Mouse (Mus musculus) gastrocnemius, adult 2 months (tissue): ENCODE data around the gene Acvr1c. TPM values are rescaled to one million over a fixed set of nuclear protein-coding genes. Genes with fewer than 3 reads are reported as not detected.

Experiments
- DNase-seq: peaks from one replicate; pipeline ENCODE4 v3.0.0; 2022
- H3K27ac ChIP-seq: fragments of 200-600 bp; 2 replicates; pipeline ENCODE4 v1.8.1; 2022; ENCODE audit warnings: mild to moderate bottlenecking
- H3K4me3 ChIP-seq: fragments of 200-600 bp; 2 replicates; pipeline ENCODE4 v1.8.1; 2022; ENCODE audit warnings: mild to moderate bottlenecking, moderate library complexity
- CTCF ChIP-seq: fragments of 200-600 bp; IDR thresholded peaks from 2 replicates; pipeline ENCODE4 v1.8.1; 2022; ENCODE audit warnings: antibody characterized with exemption, mild to moderate bottlenecking, moderate library complexity
- intact Hi-C: fragments of 180-260 bp; cut with DNase I; formaldehyde crosslinking; loops from one replicate; pipeline ENCODE4 v1.15.1; 2025
- total RNA-seq, 2 experiments: library from RNA; stranded (reverse); gene quantifications; 2 replicates each; pipeline ENCODE4 v1.2.3; 2021

The Acvr1c gene
- total RNA-seq, 2 experiments from 2014 or later: 0.05 to 0.61 TPM

DNA sequence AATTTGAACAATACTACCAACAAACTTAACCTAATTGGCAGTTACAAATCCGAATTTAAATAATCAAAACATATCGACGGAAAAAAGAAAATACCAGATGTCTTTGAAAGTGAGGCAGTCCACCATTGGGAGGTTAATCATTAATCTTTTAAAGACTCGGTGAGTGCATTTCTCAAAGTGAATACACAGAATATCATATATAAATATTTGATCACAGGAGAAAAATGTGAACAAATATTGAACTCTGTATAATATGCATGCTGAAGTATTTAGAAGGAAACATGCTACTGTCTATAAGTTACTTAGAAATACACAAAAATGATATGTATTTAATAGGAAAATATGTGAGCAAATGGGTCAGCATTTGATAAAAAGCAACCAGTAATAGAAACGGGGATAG, 21.0 kb downstream of the Acvr1c start:
- intact Hi-C loops: no loop called here

GRCm38 (mm10) chr2:58329589-58329988, 28.1 kb downstream of the Acvr1c start:
- intact Hi-C loops: no loop called here
- no peak for TF ChIP-seq CTCF
- no peak overlapping the region for H3K4me3 ChIP-seq

More for the DNA sequence above, 21.0 kb downstream of the Acvr1c start:
- no peak for DNase-seq
- no peak overlapping the region for H3K4me3 ChIP-seq
- TF ChIP-seq CTCF: no peak
- H3K27ac ChIP-seq: no peak overlapping the region

GRCm38 (mm10) chr2:58324118-58324901, 33.4 kb downstream of the Acvr1c start:
- Histone ChIP-seq H3K27ac (no peak overlapping the region), H3K4me3 (peak overlapping the region; percentile 37)
- TF ChIP-seq CTCF: peak; percentile 36
- intact Hi-C loops: no loop called here
- peak; percentile 12 for DNase-seq

More at GRCm38 (mm10) chr2:58329589-58329988, 28.1 kb downstream of the Acvr1c start:
- no peak overlapping the region for H3K27ac ChIP-seq
- DNase-seq: no peak

DNA sequence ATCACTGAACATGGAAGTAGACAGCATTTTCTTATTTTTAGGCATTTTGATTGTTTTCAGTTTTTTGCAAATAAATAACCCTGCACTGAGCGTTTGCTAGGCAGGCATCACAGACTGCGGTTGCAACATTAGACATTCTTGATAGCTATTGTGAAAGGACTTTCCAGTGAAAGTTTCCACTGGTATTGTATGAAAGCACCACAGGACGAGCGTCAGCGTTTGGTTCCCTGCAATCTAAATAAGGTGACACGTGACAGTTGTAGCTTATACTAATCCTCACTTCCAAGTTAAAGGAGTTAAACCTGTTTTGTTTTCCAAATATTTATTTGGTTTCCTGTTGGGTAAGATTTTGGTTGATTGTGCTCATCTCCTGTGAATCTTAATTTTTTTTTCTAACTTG, 34.4 kb downstream of the Acvr1c start:
- intact Hi-C loops: no loop called here
- DNase-seq: no peak
- TF ChIP-seq CTCF: no peak
- Histone ChIP-seq H3K27ac (no peak overlapping the region), H3K4me3 (no peak overlapping the region)

DNA sequence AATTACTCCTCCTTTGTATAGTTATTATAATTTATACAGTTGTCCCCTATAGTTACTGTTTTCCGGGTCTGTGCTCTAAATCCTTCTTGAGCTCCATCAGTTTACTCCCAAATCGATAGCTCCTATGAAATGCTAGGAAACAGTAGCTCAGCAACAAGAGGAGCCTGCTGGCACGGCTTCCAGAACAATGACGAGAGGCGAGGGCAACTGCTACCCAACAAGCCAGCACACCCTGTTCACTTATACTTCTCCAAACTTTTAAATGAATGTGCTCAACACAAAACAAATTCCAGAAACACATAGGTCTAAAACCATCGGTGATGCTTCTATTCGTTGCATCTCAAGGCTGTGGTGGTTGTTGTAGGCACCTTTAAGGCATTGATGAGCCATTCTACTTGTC, 41.5 kb downstream of the Acvr1c start:
- Histone ChIP-seq H3K27ac (no peak overlapping the region), H3K4me3 (no peak overlapping the region)
- intact Hi-C loops: no loop called here
- DNase-seq: no peak
- TF ChIP-seq CTCF: no peak

DNA sequence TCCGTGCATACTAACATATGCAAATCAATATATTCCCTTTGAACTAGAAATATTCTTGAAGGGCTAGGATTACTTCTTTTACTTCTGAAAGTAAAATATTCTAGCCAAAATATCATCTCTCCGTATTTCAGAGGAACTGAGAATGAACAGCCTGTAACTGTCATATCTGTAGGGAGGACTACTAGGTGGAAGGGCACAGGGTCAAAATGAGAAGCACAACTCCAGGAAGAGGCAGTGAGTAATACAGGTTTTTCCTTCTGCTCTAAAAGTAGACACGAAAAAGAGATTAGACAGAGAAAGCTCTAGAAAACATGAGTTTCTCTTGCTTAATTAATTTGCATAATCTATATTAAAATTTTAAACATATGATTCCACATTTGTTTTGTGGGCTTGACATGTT, 48.0 kb downstream of the Acvr1c start:
- TF ChIP-seq CTCF: no peak
- DNase-seq: no peak
- intact Hi-C loops: loop anchor here (10.0 kb wide), 1 partner anchor 355 kb away; no protein-coding TSS in a partner anchor
- H3K27ac ChIP-seq: no peak overlapping the region
- H3K4me3 ChIP-seq: no peak overlapping the region

GRCm38 (mm10) chr2:58304450-58304849, 53.2 kb downstream of the Acvr1c start:
- DNase-seq: no peak
- no peak overlapping the region for H3K4me3 ChIP-seq
- intact Hi-C loops: loop anchor here (10.0 kb wide), 1 partner anchor 360 kb away; no protein-coding TSS in a partner anchor
- H3K27ac ChIP-seq: no peak overlapping the region
- no peak for TF ChIP-seq CTCF

GRCm38 (mm10) chr2:58289759-58290431, 67.8 kb downstream of the Acvr1c start:
- intact Hi-C loops: no loop called here
- no peak for TF ChIP-seq CTCF
- H3K4me3 ChIP-seq: no peak overlapping the region
- no peak for DNase-seq
- no peak overlapping the region for H3K27ac ChIP-seq

DNA sequence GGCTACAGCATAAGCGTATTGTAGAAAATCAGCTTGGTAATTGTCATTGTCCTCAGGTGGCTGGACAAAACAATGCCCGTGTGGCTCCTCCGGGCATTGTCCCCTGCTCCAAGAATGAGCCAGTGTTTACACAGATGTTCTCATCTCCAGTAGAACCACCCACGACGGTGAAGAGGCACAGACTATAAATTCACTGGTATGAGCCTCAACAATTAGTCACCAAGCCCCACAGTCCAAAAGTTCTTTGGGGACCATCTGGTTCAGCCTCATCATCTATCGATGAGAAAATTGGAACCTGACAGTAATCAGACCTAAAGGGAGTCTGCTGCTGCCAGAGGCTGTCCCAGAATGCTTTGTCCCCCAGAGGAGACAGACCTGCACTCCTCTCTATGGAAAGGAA, 68.4 kb downstream of the Acvr1c start:
- no peak overlapping the region for H3K27ac ChIP-seq
- intact Hi-C loops: no loop called here
- no peak for DNase-seq
- TF ChIP-seq CTCF: no peak
- H3K4me3 ChIP-seq: no peak overlapping the region

DNA sequence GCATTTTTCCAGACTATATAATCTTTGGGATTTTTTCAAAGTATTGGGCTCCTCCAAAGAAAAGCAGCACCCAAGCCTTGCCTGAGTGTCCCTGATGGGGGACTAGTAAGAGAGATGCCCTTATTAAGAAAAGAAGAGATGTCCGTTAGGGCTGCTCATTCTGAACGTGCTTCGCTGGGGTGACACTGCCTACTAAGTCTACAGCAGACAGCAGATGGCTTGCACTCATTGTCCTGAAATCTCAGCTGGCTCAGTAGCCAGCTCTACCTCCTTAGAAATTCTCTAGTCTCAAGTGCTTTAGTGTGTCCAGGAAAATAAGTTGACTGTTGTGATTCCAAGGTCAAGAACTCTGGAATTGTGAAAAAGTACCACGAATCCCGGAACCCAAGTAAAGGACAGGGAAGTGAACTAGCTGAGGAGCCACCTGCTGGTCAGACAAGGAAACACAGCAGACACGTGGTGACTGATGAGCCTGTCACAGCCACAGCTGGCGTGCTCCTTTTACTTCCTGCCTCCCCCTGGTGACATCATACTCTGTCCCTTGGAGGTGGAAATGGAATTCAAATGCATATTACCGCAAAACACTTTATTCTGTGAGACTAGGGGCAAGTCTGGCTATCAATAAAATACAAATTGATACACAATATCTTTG, 75.3 kb downstream of the Acvr1c start:
- peak; percentile 64 for DNase-seq
- peak; percentile 65 for TF ChIP-seq CTCF
- intact Hi-C loops: loop anchor here (2.0 kb wide), 1 partner anchor 226 kb away; no protein-coding TSS in a partner anchor
- no peak overlapping the region for H3K27ac ChIP-seq
- H3K4me3 ChIP-seq: no peak overlapping the region

GRCm38 (mm10) chr2:58281046-58281445, 76.6 kb downstream of the Acvr1c start:
- no peak for DNase-seq
- no peak overlapping the region for H3K4me3 ChIP-seq
- intact Hi-C loops: no loop called here
- no peak overlapping the region for H3K27ac ChIP-seq
- no peak for TF ChIP-seq CTCF

- intact Hi-C loops: no loop called here
- DNase-seq: no peak
- TF ChIP-seq CTCF: no peak
These were observed 78.5 kb downstream of the Acvr1c start for GRCm38 (mm10) chr2:58279163-58279562.

GRCm38 (mm10) chr2:58276454-58276853, 81.2 kb downstream of the Acvr1c start:
- Histone ChIP-seq H3K4me3 (no peak overlapping the region), H3K27ac (no peak overlapping the region)
- no peak for DNase-seq
- intact Hi-C loops: no loop called here
- no peak for TF ChIP-seq CTCF

More at GRCm38 (mm10) chr2:58279163-58279562, 78.5 kb downstream of the Acvr1c start:
- Histone ChIP-seq H3K4me3 (no peak overlapping the region), H3K27ac (no peak overlapping the region)
